Mouse (Mus musculus): ENCODE results near the gene Iffo1. TPM values are rescaled to one million over a fixed set of nuclear protein-coding genes. Genes with fewer than 3 reads are reported as not detected.

The Iffo1 gene
- total RNA-seq, 2 experiments from 2014 or later: 18.4 to 21.8 TPM

- DNase-seq: peak; percentile 93 to 96
Measured at GRCm38 (mm10) chr6:125192016-125192714, 47.1 kb downstream of the Iffo1 start.

- no peak for DNase-seq
Measured at GRCm38 (mm10) chr6:125192841-125193240, 47.8 kb downstream of the Iffo1 start.

GRCm38 (mm10) chr6:125193390-125193789 is 48.3 kb downstream of the Iffo1 start:
- no peak for DNase-seq

GRCm38 (mm10) chr6:125195541-125196075 is 50.6 kb downstream of the Iffo1 start:
- no peak for DNase-seq

GRCm38 (mm10) chr6:125196301-125196700 is 51.3 kb downstream of the Iffo1 start:
- no peak for DNase-seq

- no peak for DNase-seq
Measured at GRCm38 (mm10) chr6:125197166-125197565, 52.1 kb downstream of the Iffo1 start.

- DNase-seq: no peak
Measured at GRCm38 (mm10) chr6:125210436-125210835, 65.4 kb downstream of the Iffo1 start.

Small RNA genes lying within 50 kb of the gene (microRNA-seq; reads per million reads assigned to microRNA genes)
- gene Mir3098: 1.7 reads per million
- not detected for gene Mir7045

Other genes starting within 250 kb of the Iffo1 start
- 1 to 10 TPM; 1.0 to 1.3 TPM for gene Lag3, start 233.5 kb upstream of the Iffo1 start, total RNA-seq (2021)
- gene Ptms, start 225.1 kb upstream of the Iffo1 start, total RNA-seq (2021): 100 to 1,000 TPM; 753 to 830 TPM
- 100 to 1,000 TPM; 284 to 296 TPM for gene Mlf2, start 213.9 kb upstream of the Iffo1 start, total RNA-seq (2021)
- 100 to 1,000 TPM; 121 to 176 TPM for gene Cops7a, start 179.7 kb upstream of the Iffo1 start, total RNA-seq (2021)
- 1 to 10 TPM; 2.1 to 3.4 TPM for gene Pianp, start 148.5 kb upstream of the Iffo1 start, total RNA-seq (2021)
- gene Zfp384, start 136.1 kb upstream of the Iffo1 start, total RNA-seq (2021): 10 to 100 TPM; 41.3 to 53.8 TPM
- 10 to 100 TPM; 54.4 to 79.5 TPM for gene Ing4, start 105.5 kb upstream of the Iffo1 start, total RNA-seq (2021)
- gene Acrbp, start 95.6 kb upstream of the Iffo1 start, total RNA-seq (2021): 1 to 10 TPM; 6.9 to 7.1 TPM
- gene Lpar5, start 77.3 kb upstream of the Iffo1 start, total RNA-seq (2021): under 1 TPM; 0.40 to 0.60 TPM
- gene Chd4, start 49.3 kb upstream of the Iffo1 start, total RNA-seq (2021): 100 to 1,000 TPM; 166 to 201 TPM
- 10 to 100 TPM; 39.5 to 64.3 TPM for gene Nop2, start 13.3 kb upstream of the Iffo1 start, total RNA-seq (2021)
- gene Gapdh, start 21.2 kb downstream of the Iffo1 start, total RNA-seq (2021): 1,000 to 10,000 TPM; 2,066 to 3,178 TPM
- 10 to 100 TPM; 18.5 to 25.6 TPM for gene Ncapd2, start 46.5 kb downstream of the Iffo1 start, total RNA-seq (2021)
- gene Mrpl51, start 46.6 kb downstream of the Iffo1 start, total RNA-seq (2021): 100 to 1,000 TPM; 176 to 205 TPM
- 10 to 100 TPM; 34.4 to 40.2 TPM for gene Vamp1, start 70.3 kb downstream of the Iffo1 start, total RNA-seq (2021)
- gene Tapbpl, start 86.6 kb downstream of the Iffo1 start, total RNA-seq (2021): 10 to 100 TPM in 1 of 2 experiments, 1 to 10 TPM in 1; 9.3 to 11.5 TPM
- gene Cd27, start 91.8 kb downstream of the Iffo1 start, total RNA-seq (2021): under 1 TPM; 0.40 to 0.63 TPM
- not detected for gene Tuba3a, start 140.8 kb downstream of the Iffo1 start, total RNA-seq (2021)
- gene Ltbr, start 168.6 kb downstream of the Iffo1 start, total RNA-seq (2021): 10 to 100 TPM; 76.7 to 87.4 TPM
- gene Scnn1a, start 175.4 kb downstream of the Iffo1 start, total RNA-seq (2021): 1 to 10 TPM; 1.1 to 1.5 TPM
- gene Tnfrsf1a, start 204.1 kb downstream of the Iffo1 start, total RNA-seq (2021): 100 to 1,000 TPM; 242 to 262 TPM
- under 1 TPM in 1 of 2 experiments, not detected in 1; 0.36 TPM for gene Plekhg6, start 235.6 kb downstream of the Iffo1 start, total RNA-seq (2021)